Mouse (Mus musculus) ZHBTc4 (cell line): ENCODE measurements around the gene Smad3.

Source experiments
- DNase-seq: peaks from one replicate; pipeline ENCODE4 v3.0.0-alpha.2; 2011; ENCODE audit warnings: low read depth, low spot score

The Smad3 gene

DNA sequence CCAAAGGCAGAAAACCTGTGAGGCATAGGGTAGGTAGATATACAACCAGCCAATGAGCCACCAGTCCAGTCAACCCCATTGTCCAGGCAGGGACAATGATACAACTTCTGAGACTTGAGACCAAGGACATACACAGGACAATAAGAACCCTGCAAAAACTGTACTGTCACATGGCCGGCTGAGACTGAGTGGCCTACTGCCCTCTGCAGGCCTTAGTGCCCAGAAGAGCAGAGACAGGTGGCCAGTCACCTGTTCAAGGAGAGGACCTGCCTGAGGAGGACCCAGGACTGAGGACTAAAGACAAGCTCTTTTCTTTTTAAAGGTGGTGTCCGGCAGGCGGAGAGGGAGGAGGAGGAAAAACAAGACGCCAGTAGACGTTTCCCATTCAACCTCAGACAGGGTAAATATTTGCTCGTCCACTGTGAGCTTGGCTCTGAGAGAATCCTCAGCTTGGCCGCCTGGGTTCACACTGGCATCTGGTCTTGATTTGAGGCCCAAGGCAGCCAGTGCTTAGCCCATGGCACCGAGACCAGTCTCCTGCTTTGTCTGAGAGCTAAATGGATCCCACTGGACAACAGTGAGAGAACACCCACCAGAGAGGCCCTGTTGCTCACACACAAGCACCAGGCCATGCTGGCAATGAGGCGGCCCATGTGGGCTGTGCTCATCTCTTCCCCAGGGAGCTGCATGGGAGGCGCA lies 56.4 kb downstream of the Smad3 start:
- no peak for DNase-seq

DNA sequence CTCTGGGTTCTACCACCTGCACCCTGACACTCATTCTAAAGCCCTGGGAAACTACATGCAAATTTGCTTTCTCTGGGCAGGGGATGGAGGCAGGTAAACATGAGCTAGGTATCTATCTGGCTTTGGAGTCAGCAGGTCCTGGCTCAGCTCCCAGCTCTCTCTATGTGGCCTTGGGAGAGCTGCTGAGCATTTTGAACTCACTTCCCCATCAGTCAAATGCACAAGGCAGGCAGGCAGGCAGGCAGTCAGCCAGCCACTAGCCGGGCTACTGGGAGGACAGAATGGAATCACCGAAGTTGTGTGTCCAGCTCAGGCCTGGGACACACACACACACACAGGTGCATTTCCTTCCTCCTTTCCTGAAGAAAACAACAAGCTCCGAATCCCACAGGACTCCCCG lies 58.6 kb downstream of the Smad3 start:
- no peak for DNase-seq

DNA sequence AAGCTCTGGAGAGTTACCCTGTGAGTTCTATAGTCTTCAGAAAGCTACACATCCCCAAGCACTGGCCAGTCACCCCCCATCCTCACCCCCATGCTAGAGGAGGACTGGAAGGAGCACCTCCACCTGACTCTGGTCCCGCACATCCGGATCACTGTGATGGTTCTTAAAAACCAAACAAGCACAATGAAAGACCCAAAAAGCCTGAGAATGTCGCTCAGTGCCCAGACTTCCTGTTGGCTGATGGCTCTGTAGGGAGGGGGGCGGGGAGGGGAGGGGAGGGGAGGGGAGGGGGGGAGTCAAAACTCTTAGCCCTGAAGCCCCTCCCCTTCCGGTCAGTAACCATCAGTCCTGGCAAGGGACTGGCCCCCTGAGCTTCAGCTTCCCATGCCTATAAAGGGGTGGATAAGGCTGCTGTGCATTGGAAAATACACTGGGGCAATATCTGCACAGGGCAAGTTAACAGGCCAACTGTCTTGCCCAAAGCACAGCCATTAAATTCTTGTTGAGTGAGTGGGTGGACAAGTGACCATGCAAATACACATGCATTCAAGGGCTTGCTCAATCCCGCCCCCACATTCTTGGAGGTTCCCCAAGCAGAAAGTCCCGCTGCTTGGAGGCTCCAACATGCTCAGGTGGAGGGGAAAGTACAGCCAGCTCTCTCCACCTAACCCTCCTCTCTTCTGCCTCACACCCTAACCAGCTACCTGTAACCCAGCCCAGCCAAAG lies 59.3 kb downstream of the Smad3 start:
- DNase-seq, result no peak

DNA sequence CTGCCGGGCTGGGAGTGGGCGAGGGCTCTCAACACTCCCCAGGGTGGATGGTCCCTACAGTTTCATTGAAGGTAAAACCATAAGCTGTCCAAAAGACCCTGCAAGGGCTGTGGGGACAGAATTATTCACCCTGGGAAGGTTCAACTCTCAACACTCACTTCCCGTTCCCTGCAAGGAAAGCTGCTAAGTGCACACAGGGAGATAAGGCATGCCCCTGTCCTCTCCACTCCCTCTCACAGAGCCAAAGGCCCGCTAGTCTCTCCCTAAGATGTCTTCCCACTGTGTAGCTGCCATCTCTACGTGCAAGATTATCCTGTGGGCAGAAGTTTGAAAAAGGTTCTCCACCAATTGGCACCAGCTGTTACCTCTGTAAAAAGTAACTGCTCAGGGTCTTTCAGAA lies 60.2 kb downstream of the Smad3 start:
- DNase-seq, result no peak

DNA sequence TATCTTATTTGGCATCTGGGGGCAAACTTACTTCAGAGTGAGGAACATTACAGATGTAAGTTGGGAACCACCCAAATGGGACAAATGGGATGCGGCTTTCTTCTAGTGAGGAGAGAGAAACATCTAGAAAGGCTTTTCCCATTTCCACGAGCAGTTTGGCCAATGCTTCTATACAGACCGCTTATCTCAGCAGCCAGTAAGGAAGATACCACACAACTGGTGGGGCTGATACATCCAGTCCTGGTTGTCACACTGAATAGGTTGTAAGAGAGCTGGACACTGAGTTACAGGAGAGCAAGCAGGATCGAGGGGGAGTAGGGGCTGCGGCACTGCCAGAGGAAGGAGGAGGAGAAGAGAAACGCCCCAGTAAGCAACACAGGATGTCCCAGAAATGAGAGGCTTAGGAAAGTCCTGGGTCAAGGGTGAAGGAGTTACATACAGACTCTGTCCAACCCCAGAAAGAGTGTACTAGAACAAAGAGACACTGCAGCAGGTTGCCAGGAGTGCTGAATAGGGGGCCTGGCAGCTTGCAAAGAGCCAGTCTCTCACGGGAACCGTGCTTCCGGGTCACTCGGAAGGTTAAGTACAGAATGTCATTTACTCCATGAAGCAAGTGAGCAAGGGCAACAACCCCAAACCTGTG lies 61.2 kb downstream of the Smad3 start:
- DNase-seq, result peak; percentile 30

DNA sequence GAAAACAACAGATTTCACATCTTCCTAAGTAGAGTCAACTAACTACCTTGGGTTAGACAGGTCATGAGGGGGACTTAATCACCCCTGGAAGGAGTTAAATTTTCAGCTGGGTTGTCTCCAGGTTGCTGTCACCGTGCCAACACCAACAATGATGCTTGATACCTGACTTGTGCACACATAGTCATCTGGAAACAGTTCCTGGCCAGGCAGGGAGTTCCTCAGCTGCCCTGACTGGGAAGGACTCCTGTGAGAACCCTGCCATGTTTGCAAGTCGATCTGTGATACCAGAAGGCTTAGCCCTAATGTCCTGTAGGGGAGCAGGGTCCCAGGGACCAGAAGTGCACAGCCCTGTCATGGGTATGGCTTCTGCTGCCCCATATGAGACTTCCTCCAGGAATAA lies 65.8 kb downstream of the Smad3 start:
- no peak for DNase-seq

DNA sequence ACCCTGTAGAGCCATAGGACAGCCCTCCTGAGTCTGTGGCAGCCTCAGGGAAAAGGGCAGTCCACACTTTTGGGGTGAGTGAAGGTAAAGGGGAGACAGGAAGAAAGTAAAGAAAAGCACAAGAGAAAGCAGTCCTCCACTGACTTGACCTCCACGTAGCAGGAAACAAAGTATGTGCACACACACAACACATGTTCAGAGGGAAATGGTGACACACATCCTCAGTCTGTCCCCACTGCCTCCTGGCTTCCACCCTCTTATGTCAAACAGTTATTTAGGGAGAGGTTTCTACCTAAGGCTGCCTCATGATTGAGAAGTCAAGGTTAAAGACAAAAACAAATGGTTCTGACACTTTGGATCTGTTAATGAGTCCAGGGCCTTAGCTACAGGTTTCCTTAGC lies 67.3 kb downstream of the Smad3 start:
- no peak for DNase-seq

DNA sequence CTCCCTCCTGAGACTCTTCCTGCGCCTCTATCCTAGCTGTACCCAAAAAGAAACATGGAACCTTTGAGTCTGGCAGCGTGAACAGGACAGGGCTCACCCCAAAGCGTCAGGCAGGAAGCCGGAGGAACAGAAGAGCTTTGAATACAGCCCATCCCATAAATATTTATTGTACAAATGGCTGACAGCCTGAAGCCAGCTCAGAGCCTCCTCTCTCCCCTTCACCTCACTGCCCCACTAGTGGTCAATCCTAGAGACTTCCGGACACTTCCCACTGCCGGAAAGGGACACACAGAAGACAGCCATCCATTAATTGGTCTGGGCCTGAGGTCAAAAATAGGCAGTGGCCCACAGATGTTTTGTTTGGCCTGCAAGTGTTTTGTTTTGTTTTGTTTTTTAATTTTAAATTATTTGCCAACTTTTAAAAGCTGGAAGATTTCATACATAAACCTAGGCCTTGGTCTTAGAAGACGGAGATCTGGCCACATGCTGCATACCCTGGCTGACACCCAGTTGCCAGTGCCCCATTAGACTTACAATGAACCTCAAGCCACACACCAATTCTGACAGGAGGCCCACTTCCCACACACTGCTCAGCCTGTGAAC lies 70.3 kb downstream of the Smad3 start:
- DNase-seq, result no peak

DNA sequence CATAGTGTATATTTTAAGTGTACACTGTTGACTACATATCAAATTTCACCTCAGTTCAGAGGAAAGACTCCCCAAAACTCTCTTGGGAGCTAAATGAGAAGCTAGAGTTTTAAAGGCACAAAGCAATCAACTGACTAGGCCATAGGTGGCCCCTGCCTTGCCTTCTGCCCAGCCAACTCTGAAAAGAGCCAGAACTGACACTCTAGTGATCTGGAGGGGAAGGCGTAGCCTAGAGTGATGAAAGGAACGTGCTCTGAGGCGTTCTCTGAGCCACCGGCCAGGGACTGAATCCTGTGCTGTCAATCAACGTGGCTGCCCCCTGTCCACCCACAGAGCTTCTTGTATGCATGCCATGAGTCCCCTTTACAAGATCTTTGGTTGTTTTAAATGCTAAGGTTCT lies 72.4 kb downstream of the Smad3 start:
- no peak for DNase-seq

DNA sequence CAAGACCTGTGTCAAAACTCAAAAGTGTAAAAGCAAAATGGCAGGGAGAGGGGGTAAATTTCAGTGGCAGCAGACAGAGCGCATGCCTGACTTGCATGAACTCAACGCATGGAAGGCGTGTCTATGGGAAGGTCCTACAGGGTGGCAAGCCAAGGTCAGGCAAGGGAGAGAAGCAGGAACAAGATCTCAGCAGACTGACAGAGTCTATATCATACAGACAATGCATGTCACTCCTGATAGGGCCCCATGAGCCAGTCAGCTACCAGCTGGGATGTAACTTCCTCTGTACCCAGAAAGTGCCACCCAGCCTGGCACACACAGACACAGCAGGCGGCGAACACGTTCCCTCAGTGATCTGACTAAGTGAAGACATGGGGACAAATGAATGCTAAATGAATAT lies 73.5 kb downstream of the Smad3 start:
- no peak for DNase-seq

DNA sequence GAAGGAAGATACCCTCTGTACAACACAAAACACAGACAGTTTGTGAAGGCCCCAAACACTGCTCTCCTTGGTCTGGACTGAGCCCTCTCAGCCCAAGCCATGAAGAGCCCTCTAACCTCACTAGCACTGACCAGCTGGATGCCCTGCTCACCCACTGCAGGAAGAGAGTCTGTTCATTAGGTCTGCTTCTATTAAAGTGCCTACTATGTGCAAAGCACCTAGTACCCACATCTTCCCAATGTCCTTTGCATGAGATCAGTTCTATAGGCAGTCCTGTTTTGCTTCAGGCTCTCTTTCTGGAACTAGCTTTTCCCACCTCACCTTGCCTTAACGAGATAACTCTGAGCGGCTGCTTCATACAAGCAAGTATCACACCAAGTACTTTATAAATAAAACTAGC lies 74.9 kb downstream of the Smad3 start:
- DNase-seq, result no peak

DNA sequence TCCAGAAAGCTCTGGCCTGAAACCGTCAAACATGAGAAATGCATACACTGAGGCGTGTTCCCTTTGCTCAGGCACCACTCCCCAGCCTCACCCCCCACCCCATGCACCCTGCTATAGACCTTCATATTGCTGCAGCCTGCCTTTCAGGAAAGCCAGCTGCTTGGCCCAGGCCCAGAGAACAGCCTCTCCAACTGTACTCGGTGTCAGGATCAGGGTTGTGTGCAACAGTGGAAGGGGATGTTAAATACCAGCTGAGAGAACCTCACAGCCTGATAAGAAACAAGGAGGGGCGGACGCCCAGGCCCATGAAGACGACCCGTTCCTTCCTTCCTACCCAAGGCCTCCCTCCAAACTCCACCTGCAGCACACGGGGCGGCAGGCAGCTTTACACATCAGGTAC lies 75.5 kb downstream of the Smad3 start:
- DNase-seq, result no peak

DNA sequence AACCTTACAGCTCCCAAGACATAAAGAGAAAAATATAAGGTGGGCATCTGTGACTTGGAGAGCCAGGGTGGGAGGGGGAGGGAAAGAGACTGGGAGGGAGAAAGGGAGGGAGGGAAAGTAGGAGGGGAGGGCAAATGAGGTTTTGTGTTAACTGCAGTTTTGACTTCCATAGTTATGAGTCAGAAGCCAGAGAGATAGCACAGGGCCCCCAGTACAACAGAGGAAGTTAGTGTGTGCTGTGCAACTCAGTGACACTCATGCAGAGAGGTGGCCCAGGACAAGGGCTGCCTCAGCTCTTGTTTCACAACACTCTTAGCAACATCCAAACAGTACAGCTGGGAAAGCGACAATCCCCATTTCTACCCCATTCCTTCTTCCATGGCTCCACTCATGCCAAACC lies 79.7 kb downstream of the Smad3 start:
- no peak for DNase-seq

DNA sequence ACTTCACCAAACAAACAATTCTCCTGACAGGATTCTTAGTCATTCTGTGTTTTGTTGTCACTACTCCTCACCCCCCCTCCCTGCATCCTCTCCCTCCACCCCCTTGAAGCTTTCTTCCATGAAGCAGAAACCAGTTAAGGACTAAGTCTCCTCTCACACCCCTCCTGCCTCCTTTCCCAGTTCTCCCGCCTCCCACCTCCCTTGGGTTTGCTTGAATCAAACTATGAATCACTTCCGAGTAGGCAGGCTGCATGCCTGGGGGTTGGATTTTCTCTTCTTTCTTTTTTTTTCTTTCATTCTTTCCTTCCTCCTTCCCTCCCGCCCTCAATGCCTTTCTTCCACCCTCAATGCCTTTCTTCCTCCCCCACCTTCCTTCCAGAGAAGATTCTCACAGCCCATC lies 80.2 kb downstream of the Smad3 start:
- DNase-seq, result no peak

DNA sequence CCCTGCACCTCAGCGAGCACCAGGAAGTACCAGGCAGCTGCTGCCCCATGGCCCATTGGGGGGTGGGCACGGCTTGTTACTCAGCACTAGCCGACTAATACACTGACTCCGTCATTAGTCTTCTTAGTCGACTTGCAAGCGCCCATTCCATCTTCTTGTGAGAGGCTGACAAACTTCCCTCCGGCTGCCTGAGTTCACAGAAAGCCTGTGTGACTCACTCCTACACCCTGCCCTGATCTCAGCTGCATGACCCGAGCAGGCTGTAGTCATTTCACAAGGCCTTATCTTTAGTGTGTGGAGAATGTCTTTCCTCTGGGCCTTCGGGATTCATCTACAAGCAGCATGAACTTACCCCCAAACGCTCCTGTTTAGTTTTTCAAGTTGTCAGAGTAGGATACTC lies 83.2 kb downstream of the Smad3 start:
- DNase-seq, result no peak

DNA sequence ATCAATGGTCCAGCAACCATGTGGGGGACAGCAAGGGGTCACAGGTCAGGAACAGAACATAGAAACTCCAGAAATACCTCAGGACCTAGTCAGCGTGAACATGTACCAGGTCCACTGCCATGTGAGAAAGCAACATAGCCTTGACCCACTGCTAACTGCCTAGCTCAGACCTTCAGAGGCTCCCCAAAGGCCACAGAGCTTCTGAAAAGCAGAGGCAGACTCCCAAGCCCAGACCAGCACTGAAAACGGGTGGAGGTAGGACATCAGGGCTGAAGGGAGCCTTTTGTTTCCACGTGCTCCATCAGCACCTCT lies 84.3 kb downstream of the Smad3 start:
- no peak for DNase-seq

DNA sequence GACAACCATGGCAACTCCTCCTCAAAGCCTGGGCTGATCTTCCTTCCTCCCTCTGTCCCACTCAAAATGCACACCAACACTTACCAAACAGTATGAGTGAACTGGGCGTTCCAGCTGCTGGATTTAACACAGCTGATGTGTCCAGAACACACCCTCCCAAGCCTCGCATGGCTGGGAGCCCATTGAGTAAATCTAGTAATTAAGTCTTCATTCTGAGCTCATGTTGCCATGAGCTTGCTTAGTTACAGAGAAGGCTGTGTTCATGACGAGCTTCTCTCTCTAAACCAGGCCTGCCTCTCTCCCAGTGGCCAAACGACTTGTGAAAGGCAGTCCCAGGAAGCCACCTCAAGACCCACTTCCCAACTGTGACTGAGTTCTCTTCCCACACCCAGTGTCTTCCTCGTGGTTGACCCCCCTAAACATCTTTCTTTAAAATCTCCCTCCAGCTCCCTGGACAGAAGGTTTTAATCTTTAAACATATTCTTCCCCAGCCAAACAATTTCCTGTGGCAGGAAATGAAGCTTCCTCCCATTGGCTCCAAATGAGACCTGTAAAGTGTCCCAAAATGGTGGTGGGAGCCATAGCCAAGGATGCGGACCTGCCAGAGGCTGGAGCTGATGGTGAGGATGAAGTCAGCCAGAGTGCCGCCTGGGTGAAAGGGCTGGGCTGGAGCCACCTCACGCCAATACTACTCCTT lies 84.8 kb downstream of the Smad3 start:
- no peak for DNase-seq

DNA sequence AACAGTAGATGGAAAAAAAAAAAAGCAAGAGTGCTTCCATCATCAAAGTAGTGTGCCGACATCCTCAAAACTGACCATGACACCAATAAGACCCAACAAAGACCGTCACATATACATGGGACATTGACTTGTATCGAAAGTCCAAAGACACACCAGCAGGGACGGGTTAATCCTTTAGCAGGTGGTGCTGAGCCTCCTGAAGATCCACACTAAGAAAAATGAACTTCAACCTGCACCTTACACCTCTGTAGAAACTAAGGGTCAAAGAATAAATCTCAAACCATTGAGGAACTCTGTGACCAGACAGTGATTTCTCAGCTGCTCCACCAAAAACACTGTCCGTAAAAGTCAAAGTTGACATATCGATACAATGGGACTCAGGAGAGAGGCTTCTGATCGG lies 88.0 kb downstream of the Smad3 start:
- DNase-seq, result no peak

DNA sequence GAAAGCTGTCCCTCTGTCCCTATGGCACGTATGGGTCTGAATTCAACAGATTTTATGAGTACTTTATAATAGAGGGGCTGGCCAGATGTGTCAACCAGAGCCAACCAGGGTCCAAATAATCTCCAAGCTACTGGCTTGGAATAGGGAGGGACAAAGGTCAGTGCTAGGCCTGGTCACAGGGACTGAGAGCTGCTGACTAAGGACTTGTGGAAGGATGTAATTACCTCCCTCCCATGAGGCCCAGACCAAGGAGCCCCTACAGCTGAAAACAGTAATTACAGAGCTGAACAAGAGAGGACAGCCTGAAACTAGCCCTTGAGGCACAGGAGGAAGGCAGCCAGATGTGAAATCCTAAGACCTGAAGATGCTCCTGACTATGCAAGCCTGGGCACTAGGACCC lies 89.2 kb downstream of the Smad3 start:
- DNase-seq, result no peak

DNA sequence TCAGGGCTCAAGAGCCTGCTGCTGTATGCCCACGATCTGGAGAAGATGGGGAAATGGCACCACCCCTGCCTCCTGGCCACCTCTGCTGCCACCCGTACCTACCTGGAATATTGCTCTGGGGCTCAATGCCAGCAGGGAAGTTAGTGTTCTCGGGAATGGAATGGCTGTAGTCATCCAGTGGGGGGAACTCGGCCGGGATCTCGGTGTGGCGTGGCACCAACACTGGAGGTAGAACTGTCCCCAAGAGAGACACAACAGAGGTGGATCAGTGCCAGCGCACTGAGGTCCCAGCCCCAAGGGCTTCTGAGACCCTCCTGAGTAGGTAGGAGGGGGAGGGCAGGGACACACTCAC lies 90.4 kb downstream of the Smad3 start:
- DNase-seq, result no peak

DNA sequence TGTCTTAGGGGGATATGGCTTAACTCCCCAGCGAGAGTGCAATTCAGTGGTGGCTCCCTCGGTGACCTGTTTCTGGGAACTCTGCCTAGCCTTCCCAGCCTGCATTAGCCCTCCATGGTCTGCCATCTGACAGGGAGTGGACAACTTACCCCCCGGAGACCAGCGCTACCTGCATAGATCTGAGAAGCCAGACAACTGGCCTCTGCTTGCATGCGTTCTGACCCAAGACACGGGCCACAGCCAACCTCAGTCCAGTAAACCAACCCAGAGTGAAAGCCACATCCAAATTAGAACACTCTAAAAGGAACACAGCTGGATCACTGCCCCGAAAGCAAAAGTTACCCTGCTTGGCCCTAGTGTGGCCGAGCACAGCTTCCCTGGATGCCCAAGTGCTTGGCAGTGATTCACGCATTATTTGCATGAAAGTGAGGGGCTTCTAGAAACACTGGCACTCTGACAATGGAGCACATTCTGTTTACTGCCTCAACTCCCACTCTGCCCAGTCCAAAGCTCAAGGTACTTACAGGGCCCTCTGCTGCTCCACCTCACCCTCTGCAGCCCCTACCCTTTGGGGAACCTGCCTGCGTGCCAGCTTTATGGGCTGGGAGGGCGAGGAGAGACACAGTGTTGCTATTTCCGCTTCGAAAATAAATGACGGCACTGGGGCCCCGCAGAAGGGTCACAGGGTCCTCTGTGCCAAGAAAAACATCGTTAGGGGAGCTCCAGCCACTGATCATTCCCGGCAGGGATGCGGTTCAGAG lies 91.0 kb downstream of the Smad3 start:
- DNase-seq, result no peak
